Mouse (Mus musculus): Measurements from ENCODE around the gene Xpr1. TPM values are rescaled to one million over a fixed set of nuclear protein-coding genes. Genes with fewer than 3 reads are reported as not detected.

Xpr1 gene
- total RNA-seq (2021) (10 to 100 TPM; 30.3 to 34.4 TPM), polyA plus RNA-seq (2012; rRNA removed) (8.5 and 16.2 TPM in 2 replicates)
- long read RNA-seq, partial matches to known transcripts, result 0 of 8 reads
- long read RNA-seq, other reads (novel, unspliced or antisense), result 8 of 8 reads

GRCm38 (mm10) chr1:155416701-155417677 is at the start of gene Xpr1:
TSS of gene Xpr1 (minus strand) at chr1:155417415.
- peak within 1 kb of the TSS; percentile 91 for H3K9ac ChIP-seq (ENCODE audit: low read depth, low read length)
- peaks cover 2% of the 10 kb centered on the region for H3K79me2 ChIP-seq (replicated peaks; ENCODE audit: control insufficient read depth, insufficient read depth, low read length)
- H3K27ac ChIP-seq, result peak within 1 kb of the TSS; percentile 85
- TF ChIP-seq POLR2A (IDR thresholded peaks at IDR 0.05; ENCODE audit: insufficient read depth, low read depth, low read length) (peak; percentile 71), CTCF (IDR thresholded peaks at IDR 0.05) (peak; percentile 54), EP300 (IDR thresholded peaks at IDR 0.05; ENCODE audit: insufficient read depth, low read depth, low read length) (0 out of 2 replicates have a peak, but pooled peaks have one; percentile 17)
- intact Hi-C loops (cut with DNase I), result loop anchor here (2.0 to 10.0 kb wide), 4 partner anchors 74 to 262 kb away; partner anchors contain the start of gene Stx6
- peaks cover 2% of the 10 kb centered on the region for H3K36me3 ChIP-seq (ENCODE audit: control insufficient read depth, insufficient read depth, low read length)
- H3K4me3 ChIP-seq, result peak within 1 kb of the TSS; percentile 99
- under 1% methylated on average over 67 of the region's 82 CpGs for whole genome bisulfite sequencing
- peak; percentile 96 for DNase-seq
- no peaks in the 10 kb centered on the region for H3K27me3 ChIP-seq (ENCODE audit: control insufficient read depth, insufficient read depth, low read length)
- H3K4me1 ChIP-seq (ENCODE audit: control insufficient read depth, insufficient read depth, low read length), result peaks cover 2% of the 10 kb centered on the region

- Histone ChIP-seq H3K4me3 (no peak overlapping the region), H3K27ac (no peak overlapping the region), H3K4me1 (ENCODE audit: control insufficient read depth, insufficient read depth, low read length) (no peaks in the 10 kb centered on the region), H3K27me3 (ENCODE audit: control insufficient read depth, insufficient read depth, low read length) (no peaks in the 10 kb centered on the region), H3K36me3 (ENCODE audit: control insufficient read depth, insufficient read depth, low read length) (no peaks in the 10 kb centered on the region), H3K79me2 (replicated peaks; ENCODE audit: control insufficient read depth, insufficient read depth, low read length) (no peaks in the 10 kb centered on the region), H3K9ac (ENCODE audit: low read depth, low read length) (no peak overlapping the region)
- TF ChIP-seq EP300 (IDR thresholded peaks at IDR 0.05; ENCODE audit: insufficient read depth, low read depth, low read length), result no peak
- no peak for TF ChIP-seq CTCF (IDR thresholded peaks at IDR 0.05)
- no peak for TF ChIP-seq POLR2A (IDR thresholded peaks at IDR 0.05; ENCODE audit: insufficient read depth, low read depth, low read length)
- intact Hi-C loops (cut with DNase I), result no loop called here
- 87% methylated on average over 10 of the region's 10 CpGs for whole genome bisulfite sequencing
- DNase-seq, result no peak
Measured at GRCm38 (mm10) chr1:155463442-155463841, 46.2 kb upstream of the Xpr1 start.

GRCm38 (mm10) chr1:155462582-155462981 is 45.4 kb upstream of the Xpr1 start:
- TF ChIP-seq POLR2A (IDR thresholded peaks at IDR 0.05; ENCODE audit: insufficient read depth, low read depth, low read length), result no peak
- TF ChIP-seq EP300 (IDR thresholded peaks at IDR 0.05; ENCODE audit: insufficient read depth, low read depth, low read length), result no peak
- TF ChIP-seq CTCF (IDR thresholded peaks at IDR 0.05), result no peak
- Histone ChIP-seq H3K27ac (no peak overlapping the region), H3K9ac (ENCODE audit: low read depth, low read length) (no peak overlapping the region), H3K4me3 (no peak overlapping the region), H3K4me1 (ENCODE audit: control insufficient read depth, insufficient read depth, low read length) (no peaks in the 10 kb centered on the region), H3K36me3 (ENCODE audit: control insufficient read depth, insufficient read depth, low read length) (no peaks in the 10 kb centered on the region), H3K27me3 (ENCODE audit: control insufficient read depth, insufficient read depth, low read length) (no peaks in the 10 kb centered on the region), H3K79me2 (replicated peaks; ENCODE audit: control insufficient read depth, insufficient read depth, low read length) (no peaks in the 10 kb centered on the region)
- no peak for DNase-seq
- WGBS, result 72% methylated on average over 5 of the region's 5 CpGs
- intact Hi-C loops (cut with DNase I), result no loop called here

DNA sequence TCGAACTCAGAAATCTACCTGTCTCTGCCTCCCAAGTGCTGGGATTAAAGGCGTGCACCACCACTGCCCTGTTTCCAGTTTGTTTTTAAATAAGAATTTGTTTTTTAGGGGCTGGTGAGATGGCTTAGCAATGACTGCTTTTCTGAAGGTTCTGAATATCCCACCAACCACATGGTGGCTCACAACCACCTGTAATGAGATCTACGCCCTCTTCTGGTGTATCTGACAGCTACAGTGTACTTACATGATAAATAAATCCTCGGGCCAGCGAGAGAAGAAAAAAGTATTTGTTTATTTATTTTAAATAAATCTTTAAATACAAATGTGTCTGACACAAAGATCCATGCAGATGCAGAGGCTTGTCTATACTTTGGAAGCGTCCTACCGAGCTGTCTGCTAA is 40.3 kb upstream of the Xpr1 start:
- H3K79me2 ChIP-seq (replicated peaks; ENCODE audit: control insufficient read depth, insufficient read depth, low read length), result no peaks in the 10 kb centered on the region
- no peaks in the 10 kb centered on the region for H3K4me1 ChIP-seq (ENCODE audit: control insufficient read depth, insufficient read depth, low read length)
- TF ChIP-seq CTCF (IDR thresholded peaks at IDR 0.05), result peak; percentile 33
- no peak for TF ChIP-seq EP300 (IDR thresholded peaks at IDR 0.05; ENCODE audit: insufficient read depth, low read depth, low read length)
- H3K9ac ChIP-seq (ENCODE audit: low read depth, low read length), result no peak overlapping the region
- H3K27ac ChIP-seq, result no peak overlapping the region
- no peaks in the 10 kb centered on the region for H3K36me3 ChIP-seq (ENCODE audit: control insufficient read depth, insufficient read depth, low read length)
- H3K27me3 ChIP-seq (ENCODE audit: control insufficient read depth, insufficient read depth, low read length), result no peaks in the 10 kb centered on the region
- H3K4me3 ChIP-seq, result no peak overlapping the region
- DNase-seq, result no peak
- WGBS, result 82% methylated on average over 7 of the region's 7 CpGs
- intact Hi-C loops (cut with DNase I), result no loop called here

GRCm38 (mm10) chr1:155453180-155453579 is 36.0 kb upstream of the Xpr1 start:
- peak; percentile 24 to 50 for DNase-seq
- intact Hi-C loops (cut with DNase I), result no loop called here
- H3K27me3 ChIP-seq (ENCODE audit: control insufficient read depth, insufficient read depth, low read length), result no peaks in the 10 kb centered on the region
- TF ChIP-seq EP300 (IDR thresholded peaks at IDR 0.05; ENCODE audit: insufficient read depth, low read depth, low read length), result no peak
- no peak for TF ChIP-seq POLR2A (IDR thresholded peaks at IDR 0.05; ENCODE audit: insufficient read depth, low read depth, low read length)
- TF ChIP-seq CTCF (IDR thresholded peaks at IDR 0.05), result no peak
- no peak overlapping the region for H3K9ac ChIP-seq (ENCODE audit: low read depth, low read length)
- H3K4me3 ChIP-seq, result no peak overlapping the region
- H3K27ac ChIP-seq, result no peak overlapping the region
- H3K4me1 ChIP-seq (ENCODE audit: control insufficient read depth, insufficient read depth, low read length), result no peaks in the 10 kb centered on the region
- no peaks in the 10 kb centered on the region for H3K79me2 ChIP-seq (replicated peaks; ENCODE audit: control insufficient read depth, insufficient read depth, low read length)
- WGBS, result 57% methylated on average over 8 of the region's 8 CpGs
- no peaks in the 10 kb centered on the region for H3K36me3 ChIP-seq (ENCODE audit: control insufficient read depth, insufficient read depth, low read length)

DNA sequence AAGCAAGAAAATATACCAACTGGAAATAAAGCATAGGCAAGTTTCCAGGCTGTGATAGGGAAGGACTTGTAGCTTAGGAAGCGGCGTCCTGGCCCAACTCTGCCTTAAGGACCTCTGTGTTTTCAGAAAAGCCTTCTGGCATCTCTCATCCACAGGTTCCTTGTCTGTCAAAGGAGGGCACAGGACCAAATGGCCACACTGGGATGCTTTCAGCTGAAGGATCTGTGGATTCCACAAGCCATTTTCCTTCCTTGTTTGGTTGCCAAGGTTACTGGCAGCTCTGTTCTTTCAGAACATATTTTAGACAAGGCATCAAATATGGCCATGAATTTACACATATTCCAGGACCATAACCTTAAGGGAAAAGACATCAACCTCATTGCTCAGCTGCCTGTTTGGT is 31.7 kb upstream of the Xpr1 start:
- TF ChIP-seq CTCF (IDR thresholded peaks at IDR 0.05), result no peak
- TF ChIP-seq EP300 (IDR thresholded peaks at IDR 0.05; ENCODE audit: insufficient read depth, low read depth, low read length), result no peak
- TF ChIP-seq POLR2A (IDR thresholded peaks at IDR 0.05; ENCODE audit: insufficient read depth, low read depth, low read length), result no peak
- Histone ChIP-seq H3K4me1 (ENCODE audit: control insufficient read depth, insufficient read depth, low read length) (no peaks in the 10 kb centered on the region), H3K79me2 (replicated peaks; ENCODE audit: control insufficient read depth, insufficient read depth, low read length) (no peaks in the 10 kb centered on the region), H3K27me3 (ENCODE audit: control insufficient read depth, insufficient read depth, low read length) (no peaks in the 10 kb centered on the region), H3K9ac (ENCODE audit: low read depth, low read length) (no peak overlapping the region), H3K27ac (no peak overlapping the region), H3K4me3 (no peak overlapping the region), H3K36me3 (ENCODE audit: control insufficient read depth, insufficient read depth, low read length) (no peaks in the 10 kb centered on the region)
- 75% methylated on average over 2 of the region's 2 CpGs for WGBS
- intact Hi-C loops (cut with DNase I), result no loop called here
- no peak for DNase-seq

Measured in heart, adult 2 months (tissue).